Mouse (Mus musculus): ENCODE data around the gene Rhpn2.
"Not testable (repeated sequence)": the region's sequence is repeated elsewhere in the genome, so short reads cannot be mapped to it uniquely, and the experiment has no call there.

Gene Rhpn2

DNA sequence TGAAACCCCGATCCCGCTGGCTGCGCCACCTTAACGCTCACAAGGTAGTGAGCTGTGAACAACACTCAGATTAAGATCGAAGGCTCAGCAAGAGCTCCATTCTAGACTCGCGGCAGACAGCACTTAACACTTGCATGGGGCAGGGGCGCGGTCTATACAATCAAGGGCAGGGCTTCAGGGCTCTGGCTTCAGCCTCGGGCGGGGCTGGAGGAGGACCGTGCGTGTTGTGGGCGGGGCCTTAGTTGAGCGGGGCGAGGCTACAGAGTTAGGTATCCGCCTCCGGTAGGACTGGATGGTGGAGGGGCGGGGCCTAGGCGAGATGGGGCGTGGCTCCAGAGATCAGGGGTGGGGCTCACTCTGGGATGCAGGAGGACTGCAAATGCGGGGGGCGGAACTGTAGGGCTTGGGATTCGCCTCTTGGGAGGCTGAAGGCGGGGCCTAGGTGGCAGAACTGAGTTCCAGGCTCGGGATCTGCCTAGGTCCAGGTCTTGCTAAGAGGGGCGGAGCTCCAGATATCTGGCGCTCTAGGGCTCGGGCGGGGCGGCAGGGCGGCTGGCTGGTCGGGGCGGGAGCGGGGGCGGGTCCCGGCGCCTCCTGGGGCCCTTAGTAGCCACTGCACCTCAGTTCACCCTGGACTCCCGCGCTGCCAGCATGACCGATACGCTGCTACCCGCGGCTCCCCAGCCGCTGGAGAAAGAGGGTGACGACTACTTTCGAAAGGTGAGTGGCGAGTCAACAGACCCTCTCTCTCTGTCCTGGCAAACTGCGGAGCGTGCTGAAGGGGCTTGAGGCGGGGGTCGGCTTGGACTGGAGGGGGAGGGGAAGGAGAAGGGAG is at the start of gene Rhpn2:
Gene Rhpn2, plus strand, starts transcription at position 479 of the 835 bp plus-strand sequence.
- in situ Hi-C loops (cut with MboI; ENCODE audit: low pct_unique_long_range_greater_than_20kb in 1 of 2, low sequenced_read_pairs in 2 of 2, unreplicated experiment in 1 of 2): no loop called here

- in situ Hi-C loops (cut with MboI; ENCODE audit: low pct_unique_long_range_greater_than_20kb in 1 of 2, low sequenced_read_pairs in 2 of 2, unreplicated experiment in 1 of 2): loop anchor here (5.0 to 10.0 kb wide), 3 partner anchors 91 to 201 kb away; no protein-coding TSS in a partner anchor
Measured at GRCm38 (mm10) chr7:35293464-35293863, 40.5 kb upstream of the Rhpn2 start.

- in situ Hi-C loops (cut with MboI; ENCODE audit: low pct_unique_long_range_greater_than_20kb in 1 of 2, low sequenced_read_pairs in 2 of 2, unreplicated experiment in 1 of 2): loop anchor here (10.0 kb wide), 2 partner anchors 89 to 199 kb away; no protein-coding TSS in a partner anchor
Measured at GRCm38 (mm10) chr7:35295631-35296030, 38.3 kb upstream of the Rhpn2 start.

- in situ Hi-C loops (cut with MboI; ENCODE audit: low pct_unique_long_range_greater_than_20kb in 1 of 2, low sequenced_read_pairs in 2 of 2, unreplicated experiment in 1 of 2): loop anchor here (10.0 kb wide), 2 partner anchors 87 to 197 kb away; no protein-coding TSS in a partner anchor
Measured at GRCm38 (mm10) chr7:35297886-35298285, 36.1 kb upstream of the Rhpn2 start.

DNA sequence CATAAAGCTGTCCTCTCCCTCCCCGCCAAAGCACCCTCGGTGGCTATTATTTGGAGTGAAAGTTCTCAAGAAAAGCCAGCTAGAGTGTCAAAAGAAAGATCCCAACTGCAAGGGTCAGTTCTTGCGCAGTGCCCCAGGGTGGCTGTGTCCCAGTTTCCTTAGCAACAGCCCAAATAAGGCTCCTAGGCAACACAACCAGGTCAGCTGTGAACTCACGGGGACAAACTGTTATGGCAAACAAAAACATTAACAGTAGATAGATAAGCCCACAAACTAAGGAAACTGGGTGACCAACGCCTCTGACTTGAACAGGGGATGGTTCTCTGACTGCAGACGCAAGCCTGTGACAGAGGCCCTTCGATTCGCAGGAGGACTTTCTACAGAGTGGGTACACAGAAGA is 34.3 kb upstream of the Rhpn2 start:
- in situ Hi-C loops (cut with MboI; ENCODE audit: low pct_unique_long_range_greater_than_20kb in 1 of 2, low sequenced_read_pairs in 2 of 2, unreplicated experiment in 1 of 2): loop anchor here (10.0 kb wide), 2 partner anchors 85 to 195 kb away; no protein-coding TSS in a partner anchor

- in situ Hi-C loops (cut with MboI; ENCODE audit: low pct_unique_long_range_greater_than_20kb in 1 of 2, low sequenced_read_pairs in 2 of 2, unreplicated experiment in 1 of 2): no loop called here
Measured at GRCm38 (mm10) chr7:35300792-35301191, 33.2 kb upstream of the Rhpn2 start.

GRCm38 (mm10) chr7:35311214-35311613 is 22.8 kb upstream of the Rhpn2 start:
- in situ Hi-C loops (cut with MboI; ENCODE audit: low pct_unique_long_range_greater_than_20kb in 1 of 2, low sequenced_read_pairs in 2 of 2, unreplicated experiment in 1 of 2): no loop called here

- in situ Hi-C loops (cut with MboI; ENCODE audit: low pct_unique_long_range_greater_than_20kb in 1 of 2, low sequenced_read_pairs in 2 of 2, unreplicated experiment in 1 of 2): no loop called here
Measured at GRCm38 (mm10) chr7:35314156-35314555, 19.8 kb upstream of the Rhpn2 start.

DNA sequence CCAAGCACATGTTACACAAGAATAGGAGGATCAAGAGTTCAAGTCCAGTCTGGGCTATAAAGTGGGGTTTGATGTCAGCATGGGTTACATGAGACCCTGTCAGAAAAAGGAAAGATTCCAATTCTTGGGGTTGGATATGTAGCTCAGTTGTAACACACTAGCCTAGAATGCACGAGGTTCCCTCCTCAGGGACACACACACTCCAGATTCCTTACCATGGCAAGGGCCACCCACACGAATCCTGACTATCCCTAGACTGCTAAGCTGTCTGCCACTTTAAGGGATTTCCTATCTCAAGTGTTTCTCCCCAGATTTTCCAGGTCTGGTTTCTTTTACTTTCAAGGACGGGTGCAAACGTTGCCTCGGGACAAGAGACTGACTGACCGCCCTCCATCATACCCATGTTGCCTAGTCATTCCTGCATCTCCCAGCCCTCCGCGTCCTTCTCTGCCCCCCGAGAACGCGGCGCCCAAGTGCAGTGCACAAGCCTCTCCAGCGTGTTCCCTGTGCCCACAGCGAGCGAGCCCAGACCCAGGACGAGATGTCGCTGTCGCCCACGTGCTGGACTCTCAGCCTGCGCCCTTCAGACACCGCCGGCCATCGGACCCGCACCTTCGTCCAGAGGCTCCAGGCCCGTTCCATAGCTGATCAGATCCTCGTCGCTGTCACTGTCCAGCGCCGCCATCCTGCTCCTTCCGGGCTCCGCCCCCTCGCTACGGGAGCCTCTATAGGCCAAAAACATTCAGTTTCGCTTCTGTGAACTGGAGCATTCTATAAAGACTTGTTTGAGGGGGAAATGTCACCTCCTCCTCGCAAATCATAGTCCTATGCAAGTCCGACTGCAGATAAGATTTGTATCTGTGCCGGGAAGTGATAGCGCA is 16.0 kb upstream of the Rhpn2 start, which contains the start of gene Gpatch1:
Gene Gpatch1, minus strand, starts transcription at position 712 of the 881 bp plus-strand sequence.
- in situ Hi-C loops (cut with MboI; ENCODE audit: low pct_unique_long_range_greater_than_20kb in 1 of 2, low sequenced_read_pairs in 2 of 2, unreplicated experiment in 1 of 2): no loop called here

DNA sequence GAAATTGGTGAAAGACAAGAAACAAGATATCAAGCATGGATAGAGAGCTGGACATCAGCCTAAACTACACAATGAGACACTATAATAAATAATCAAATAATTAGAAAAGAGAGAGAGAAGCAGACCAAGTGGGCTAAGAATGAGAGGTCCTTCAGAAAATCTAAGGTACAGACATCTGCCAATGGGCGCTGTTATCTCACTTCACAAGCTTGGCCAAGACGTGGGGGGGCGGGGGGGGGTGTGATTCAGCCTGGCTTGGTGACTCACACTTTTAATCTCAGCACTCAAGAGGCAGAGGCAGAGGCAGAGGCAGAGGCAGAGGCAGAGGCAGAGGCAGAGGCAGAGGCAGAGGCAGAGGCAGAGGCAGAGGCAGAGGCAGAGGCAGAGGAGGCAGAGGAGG is 14.7 kb upstream of the Rhpn2 start:
- in situ Hi-C loops (cut with MboI; ENCODE audit: low pct_unique_long_range_greater_than_20kb in 1 of 2, low sequenced_read_pairs in 2 of 2, unreplicated experiment in 1 of 2): not testable (repeated sequence)

GRCm38 (mm10) chr7:35319755-35320154 is 14.2 kb upstream of the Rhpn2 start:
- in situ Hi-C loops (cut with MboI; ENCODE audit: low pct_unique_long_range_greater_than_20kb in 1 of 2, low sequenced_read_pairs in 2 of 2, unreplicated experiment in 1 of 2): no loop called here

- in situ Hi-C loops (cut with MboI; ENCODE audit: low pct_unique_long_range_greater_than_20kb in 1 of 2, low sequenced_read_pairs in 2 of 2, unreplicated experiment in 1 of 2): no loop called here
Measured at GRCm38 (mm10) chr7:35322161-35322560, 11.8 kb upstream of the Rhpn2 start.

DNA sequence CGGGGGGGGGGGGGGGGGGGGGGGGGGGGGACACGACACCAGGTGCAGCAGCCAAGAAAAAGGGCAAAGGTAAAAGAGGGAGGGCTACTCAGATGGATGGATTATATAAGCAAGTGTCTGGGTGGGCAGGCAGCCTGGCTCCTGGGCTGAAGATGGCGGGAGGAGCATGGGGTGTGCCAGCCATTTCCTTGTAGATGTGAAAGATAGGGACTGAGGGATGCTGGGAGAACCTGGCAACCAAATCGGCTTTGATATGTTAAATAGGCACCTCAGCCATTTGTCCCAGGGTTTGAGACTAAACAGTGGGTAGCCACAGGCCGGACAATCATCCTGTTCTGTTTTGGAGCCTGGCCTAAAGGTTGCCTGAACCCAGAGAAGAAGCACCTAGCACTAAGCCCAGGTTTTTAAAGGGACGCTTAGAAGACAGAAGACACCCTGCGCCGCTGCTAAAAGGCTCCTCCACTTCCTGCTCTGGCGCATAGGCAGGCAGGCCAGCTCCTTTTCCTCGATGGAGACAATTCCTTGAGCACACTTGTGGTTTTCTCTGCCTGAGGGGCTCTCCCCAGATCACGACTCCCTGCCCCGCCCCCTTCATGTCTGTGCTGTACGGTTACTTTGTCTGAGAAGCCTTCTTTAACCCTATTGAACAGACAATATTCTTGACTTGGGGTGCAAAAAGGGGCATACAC is 11.1 kb upstream of the Rhpn2 start:
- in situ Hi-C loops (cut with MboI; ENCODE audit: low pct_unique_long_range_greater_than_20kb in 1 of 2, low sequenced_read_pairs in 2 of 2, unreplicated experiment in 1 of 2): no loop called here

- in situ Hi-C loops (cut with MboI; ENCODE audit: low pct_unique_long_range_greater_than_20kb in 1 of 2, low sequenced_read_pairs in 2 of 2, unreplicated experiment in 1 of 2): no loop called here
Measured at GRCm38 (mm10) chr7:35331590-35331989, 2.4 kb upstream of the Rhpn2 start.

GRCm38 (mm10) chr7:35333231-35333651 is 729 bp upstream of the Rhpn2 start:
- in situ Hi-C loops (cut with MboI; ENCODE audit: low pct_unique_long_range_greater_than_20kb in 1 of 2, low sequenced_read_pairs in 2 of 2, unreplicated experiment in 1 of 2): no loop called here

DNA sequence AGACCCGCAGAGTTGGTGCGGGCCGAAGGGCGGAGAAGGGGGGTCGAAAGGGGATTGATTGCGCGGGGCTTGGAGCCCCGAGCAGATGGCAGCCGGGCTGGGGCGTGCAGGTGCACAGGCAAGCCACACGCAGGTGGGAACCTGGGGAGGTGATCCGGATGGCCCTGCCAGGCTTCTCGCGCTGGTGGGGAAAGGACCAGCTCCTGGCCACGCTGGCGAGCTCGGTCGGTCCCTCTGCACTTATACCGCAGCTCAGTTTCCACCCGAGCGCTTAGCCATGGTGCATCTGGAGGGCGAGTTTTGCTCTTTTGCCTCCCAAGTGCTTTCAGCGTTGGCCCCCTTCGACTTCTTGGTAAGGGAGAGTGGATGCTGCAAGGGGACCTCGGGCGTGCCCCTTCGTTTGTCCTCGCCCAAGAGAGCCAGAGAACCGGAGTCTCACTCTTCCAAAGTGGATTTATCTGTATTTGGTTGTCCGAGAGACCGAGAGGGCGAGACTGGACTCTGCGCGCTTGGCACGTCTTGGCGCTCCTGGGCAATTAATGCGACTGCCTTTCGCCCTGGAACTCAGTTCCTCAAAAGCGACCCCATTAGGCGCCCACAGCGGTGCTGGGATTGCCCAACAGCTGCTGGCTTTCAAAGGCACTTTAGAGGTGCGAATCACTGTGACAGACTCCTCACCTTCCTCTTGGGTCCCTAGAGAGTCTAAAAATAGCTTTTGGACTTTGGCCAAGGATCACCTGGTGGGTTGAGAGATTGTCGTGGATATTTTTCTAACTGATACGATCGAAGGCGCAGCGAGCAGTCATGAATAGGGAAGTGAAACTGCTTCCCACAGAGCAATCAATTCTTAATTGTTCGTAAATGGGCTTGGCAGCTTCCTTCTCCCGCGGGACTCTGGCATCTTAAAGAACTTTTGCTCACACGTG is 820 bp downstream of the Rhpn2 start:
- in situ Hi-C loops (cut with MboI; ENCODE audit: low pct_unique_long_range_greater_than_20kb in 1 of 2, low sequenced_read_pairs in 2 of 2, unreplicated experiment in 1 of 2): no loop called here

DNA sequence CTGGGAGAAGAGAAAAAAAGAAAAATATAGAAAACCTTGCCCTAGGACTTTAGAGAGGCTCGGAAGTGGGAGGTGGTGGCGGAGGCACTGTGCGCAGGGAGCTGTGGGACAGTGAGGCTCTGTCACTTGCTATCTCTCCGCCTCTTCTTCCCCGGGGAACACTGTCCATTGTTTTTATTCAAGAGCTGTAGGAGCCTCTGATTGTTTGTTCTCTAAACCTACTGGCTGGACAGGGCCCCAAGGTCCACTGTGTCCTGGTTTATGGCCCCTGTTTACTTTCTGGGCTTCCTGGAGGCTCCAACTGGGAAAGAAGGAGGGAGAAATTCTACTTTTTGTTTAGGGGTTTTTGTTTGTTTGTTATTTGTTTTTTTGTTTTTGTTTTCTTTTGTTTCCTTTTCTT is 6.2 kb downstream of the Rhpn2 start:
- in situ Hi-C loops (cut with MboI; ENCODE audit: low pct_unique_long_range_greater_than_20kb in 1 of 2, low sequenced_read_pairs in 2 of 2, unreplicated experiment in 1 of 2): no loop called here

DNA sequence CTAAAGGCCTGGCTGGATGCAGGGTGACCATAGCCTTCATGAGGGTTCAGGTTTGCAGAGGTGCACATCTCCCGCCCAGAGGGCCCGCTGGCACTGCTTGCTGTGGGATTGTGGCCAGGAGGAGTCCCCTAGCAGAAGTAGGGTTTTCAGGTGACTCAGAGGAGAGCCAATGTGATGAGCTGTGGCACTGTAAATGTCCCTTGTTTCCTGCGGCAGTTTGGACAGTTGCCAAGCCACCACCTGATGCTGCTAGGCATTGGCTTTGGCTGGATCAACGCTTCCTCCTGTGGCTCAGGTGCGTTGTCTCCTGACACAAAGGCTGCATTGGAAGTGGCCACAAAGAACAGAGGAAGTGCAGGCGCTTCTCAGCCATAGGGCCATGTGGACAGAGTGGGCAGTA is 7.3 kb downstream of the Rhpn2 start:
- in situ Hi-C loops (cut with MboI; ENCODE audit: low pct_unique_long_range_greater_than_20kb in 1 of 2, low sequenced_read_pairs in 2 of 2, unreplicated experiment in 1 of 2): no loop called here
